Mouse (Mus musculus) heart, adult 2 months (tissue): ENCODE data around the gene Chn2.

ENCODE experiments used
- CTCF ChIP-seq: fragments of 200-600 bp; IDR thresholded peaks from 2 replicates; pipeline ENCODE4 v1.8.1; 2022; ENCODE audit warnings: antibody characterized with exemption, mild to moderate bottlenecking, moderate library complexity
- POLR2A ChIP-seq: fragments of 200-500 bp; IDR thresholded peaks from 2 replicates; pipeline ENCODE4 v1.6.1; 2011; ENCODE audit warnings: mild to moderate bottlenecking, low read depth, low read length, control low read depth; ENCODE audit not compliant: insufficient read depth

GRCm38 (mm10) chr6:54126225-54126992 lies 87.1 kb downstream of the Chn2 start:
- TF ChIP-seq CTCF (no peak), POLR2A (no peak)
